Mouse (Mus musculus): ENCODE data around the gene Socs7.

Gene Socs7

GRCm38 (mm10) chr11:97387811-97388210 is 25.5 kb downstream of the Socs7 start:
- DNase-seq (ENCODE audit: low read depth, low spot score) = no peak

DNA sequence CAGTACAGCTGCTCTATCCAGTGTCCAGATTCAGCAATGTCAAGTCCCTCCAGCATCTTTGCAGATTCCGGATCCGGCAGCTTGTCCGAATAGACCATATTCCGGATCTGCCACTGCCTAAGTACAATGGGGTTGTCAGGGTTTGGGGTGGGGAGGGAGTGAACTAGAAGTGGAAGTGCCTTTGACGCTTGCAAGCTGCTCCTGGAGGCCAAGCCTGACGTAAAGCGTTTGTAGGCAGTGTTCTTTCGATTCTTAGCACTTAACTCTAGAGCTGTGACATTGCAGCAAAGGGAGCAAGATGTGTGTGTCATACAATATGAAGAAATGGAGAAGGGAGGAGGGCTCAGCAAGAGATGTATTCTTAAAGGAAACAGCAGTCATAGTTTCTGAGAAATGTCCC is 26.8 kb downstream of the Socs7 start:
- DNase-seq (ENCODE audit: low read depth, low spot score) = no peak

DNA sequence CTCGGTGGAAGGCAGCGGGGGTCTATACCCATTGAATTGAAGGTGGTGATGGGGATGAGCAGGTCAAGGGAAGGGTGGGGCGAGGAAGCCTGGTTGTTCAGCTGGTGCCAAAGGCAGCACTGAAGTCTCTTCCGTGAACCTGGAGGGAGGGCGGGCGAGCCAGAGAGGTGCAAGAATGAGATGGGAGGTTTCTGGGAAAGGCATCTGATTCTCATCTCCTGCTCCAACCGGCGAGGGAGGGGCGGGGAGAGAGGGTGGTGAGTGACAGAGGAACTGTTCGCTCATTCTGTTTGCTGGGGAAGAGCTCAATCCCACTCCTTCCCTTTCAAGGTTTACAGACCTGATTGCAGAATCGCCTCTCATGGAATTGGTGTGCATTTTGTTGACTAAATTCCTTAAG is 31.3 kb downstream of the Socs7 start:
- no peak for DNase-seq (ENCODE audit: low read depth, low spot score)

DNA sequence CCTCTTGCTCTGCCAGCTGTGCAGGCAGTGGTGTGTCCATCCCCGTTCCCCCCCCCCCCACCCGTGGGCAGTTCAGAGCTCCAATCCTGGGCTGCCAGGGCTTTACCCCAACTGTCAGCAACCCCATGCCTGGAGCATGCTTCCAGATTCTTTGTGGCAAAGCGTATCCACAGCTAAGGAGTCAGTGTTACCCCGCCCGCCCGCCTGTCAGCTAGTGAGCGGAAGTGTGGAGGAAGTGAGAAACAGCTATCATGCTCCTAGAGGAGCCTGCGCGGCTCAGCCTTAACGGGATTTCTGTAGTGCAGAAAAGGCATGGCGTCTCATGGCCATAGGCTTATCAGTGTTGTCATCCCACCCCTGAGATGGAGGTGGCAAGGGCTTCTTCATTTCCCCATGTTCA is 31.8 kb downstream of the Socs7 start:
- DNase-seq (ENCODE audit: low read depth, low spot score) = no peak

DNA sequence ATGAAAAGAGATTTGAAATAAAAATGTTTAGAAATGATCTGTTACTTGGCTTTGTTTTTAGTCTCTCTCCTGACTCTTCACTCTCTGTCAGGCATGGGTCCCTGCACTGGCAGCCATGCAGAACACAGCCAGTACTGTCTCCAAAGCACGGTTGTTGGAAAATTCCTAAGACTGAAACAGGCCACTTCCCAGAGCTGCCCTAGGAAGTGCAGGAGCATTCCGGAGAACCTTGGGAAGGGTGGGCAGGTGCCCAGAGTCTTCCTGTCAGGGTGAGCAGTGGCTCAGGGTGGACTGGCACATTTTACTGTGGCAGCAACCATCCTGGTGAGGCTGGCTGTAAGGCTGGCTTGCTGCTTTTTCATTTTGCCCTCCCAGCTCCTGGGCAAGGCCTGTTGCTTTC is 36.2 kb downstream of the Socs7 start:
- no peak for DNase-seq (ENCODE audit: low read depth, low spot score)

GRCm38 (mm10) chr11:97399958-97400710 is 37.8 kb downstream of the Socs7 start:
- peak; percentile 61 for DNase-seq (ENCODE audit: low read depth, low spot score)

DNA sequence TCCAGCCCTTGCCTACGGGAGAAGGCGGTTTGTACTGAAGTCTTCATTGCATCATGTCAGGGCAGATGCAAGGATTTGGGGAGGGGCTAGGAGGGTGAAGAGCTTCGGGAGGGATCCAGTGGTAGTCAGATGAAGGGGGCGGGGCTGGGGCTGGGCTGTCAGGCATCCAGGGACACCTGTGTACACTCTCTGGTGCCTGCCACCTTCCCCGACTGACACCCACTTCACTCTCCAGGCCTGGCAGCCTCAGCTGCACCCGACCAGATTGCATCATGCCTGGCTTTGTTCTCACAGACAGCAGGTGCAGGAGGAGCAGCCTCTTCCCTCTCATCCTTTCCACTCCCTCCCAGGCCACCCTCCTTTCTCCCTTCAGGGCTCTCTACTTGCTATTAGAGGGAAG is 38.7 kb downstream of the Socs7 start:
- no peak for DNase-seq (ENCODE audit: low read depth, low spot score)

DNA sequence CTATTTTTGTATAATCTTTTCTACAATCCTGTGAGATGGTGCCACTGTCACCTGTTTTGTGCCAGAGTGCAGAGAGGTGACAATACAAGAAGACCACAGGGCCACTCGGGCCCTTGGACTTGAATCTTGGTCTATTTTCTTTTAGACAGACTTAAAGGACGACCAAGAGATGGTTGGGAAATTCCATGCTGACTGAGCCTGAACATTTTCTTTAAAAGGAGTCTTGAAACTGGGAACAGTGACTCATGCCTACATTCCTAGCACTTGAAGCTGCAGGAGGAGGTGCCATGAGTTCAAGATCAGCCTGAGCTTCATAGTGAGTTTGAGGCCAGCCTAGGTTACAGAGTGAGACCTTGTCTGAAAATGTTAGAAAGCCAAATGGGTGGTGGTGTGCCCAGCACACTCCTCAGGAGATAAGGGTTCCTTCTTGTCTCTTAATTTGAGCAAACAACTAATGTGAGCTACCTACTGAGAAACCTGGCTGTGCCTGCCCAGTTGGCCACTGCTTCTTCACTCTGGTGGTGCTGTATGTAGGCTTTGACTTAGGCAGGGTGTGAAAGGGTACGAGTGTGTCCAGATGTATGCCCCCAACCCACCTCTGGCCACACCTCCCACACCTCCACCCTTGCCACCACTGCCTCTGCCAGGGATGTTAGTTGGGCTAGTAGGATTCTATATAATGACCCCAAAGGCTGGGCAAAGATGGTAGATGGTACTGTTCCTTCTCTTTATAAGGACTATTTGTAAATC is 39.5 kb downstream of the Socs7 start:
- DNase-seq (ENCODE audit: low read depth, low spot score) = no peak

- no peak for DNase-seq (ENCODE audit: low read depth, low spot score)
Measured at GRCm38 (mm10) chr11:97402746-97403145, 40.4 kb downstream of the Socs7 start.

DNA sequence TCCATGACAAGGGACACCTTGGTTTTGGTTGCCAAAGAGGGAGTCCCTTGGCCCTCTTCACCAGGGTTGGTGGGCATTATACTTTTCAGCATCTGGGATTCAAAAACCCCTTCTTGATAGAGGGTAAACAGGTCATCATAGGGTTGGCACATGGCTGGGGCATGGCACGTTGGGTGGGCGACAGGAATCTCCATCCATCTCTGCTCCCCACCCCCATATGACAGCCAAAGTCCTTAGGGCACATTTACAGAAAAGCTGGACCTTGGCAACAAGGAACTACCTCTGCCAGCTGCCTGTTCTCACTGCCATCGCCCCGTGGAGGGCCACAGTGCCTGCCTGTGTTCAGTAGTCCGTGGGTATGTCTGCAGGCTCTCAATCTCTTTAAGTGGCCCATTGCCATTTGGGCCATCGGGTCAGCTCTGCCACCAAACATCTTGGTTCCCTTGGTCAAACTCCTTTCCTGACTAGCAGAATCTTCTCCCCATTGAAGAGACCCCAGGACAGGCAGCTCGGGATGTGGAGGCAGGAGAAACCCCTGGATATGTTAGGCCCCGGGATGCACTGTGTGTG is 41.3 kb downstream of the Socs7 start:
- no peak for DNase-seq (ENCODE audit: low read depth, low spot score)

GRCm38 (mm10) chr11:97404184-97404760 is 41.9 kb downstream of the Socs7 start:
- no peak for DNase-seq (ENCODE audit: low read depth, low spot score)

DNA sequence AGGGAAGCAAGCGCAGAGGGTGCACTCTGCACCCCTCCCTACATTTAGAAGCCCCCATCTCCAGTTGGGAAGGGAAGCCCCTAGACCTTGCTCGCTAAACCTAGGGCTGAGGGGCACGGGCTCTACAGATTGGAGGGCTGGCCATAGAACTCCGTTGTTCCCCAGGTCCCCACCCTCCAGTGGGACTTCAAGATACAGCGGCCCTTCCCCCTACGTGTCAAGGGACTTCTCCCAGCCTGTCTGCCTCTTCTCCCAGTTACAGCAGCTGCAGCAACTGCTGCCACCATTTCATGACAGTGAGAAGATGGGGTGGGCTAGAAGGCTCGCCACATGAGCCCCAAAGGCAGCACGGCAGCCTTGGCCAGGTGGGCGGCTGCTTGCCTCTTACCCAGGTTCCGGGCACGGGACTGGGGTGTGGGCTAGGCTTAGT is 42.4 kb downstream of the Socs7 start:
- no peak for DNase-seq (ENCODE audit: low read depth, low spot score)

GRCm38 (mm10) chr11:97406094-97406951 is 44.0 kb downstream of the Socs7 start:
- no peak for DNase-seq (ENCODE audit: low read depth, low spot score)

DNA sequence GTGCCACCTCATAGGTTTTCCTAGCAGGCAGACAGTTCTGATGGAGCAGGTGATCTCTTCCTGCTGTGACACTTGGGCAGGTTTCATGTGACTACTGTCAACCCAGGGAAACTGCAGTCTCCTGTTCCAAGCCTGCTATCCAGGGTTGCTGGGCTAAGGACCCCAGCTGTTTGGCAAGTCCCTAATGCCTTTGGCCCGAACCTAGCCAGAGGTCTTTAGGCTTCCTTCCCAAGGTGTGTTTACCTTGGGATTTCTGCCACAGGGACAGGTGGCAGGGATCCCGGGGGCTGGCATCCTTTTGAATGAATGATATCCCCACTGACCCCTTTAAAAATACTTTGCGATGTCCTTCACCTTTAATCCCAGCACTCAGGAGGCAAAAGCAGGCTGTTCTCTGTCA is 45.1 kb downstream of the Socs7 start:
- DNase-seq (ENCODE audit: low read depth, low spot score) = no peak

DNA sequence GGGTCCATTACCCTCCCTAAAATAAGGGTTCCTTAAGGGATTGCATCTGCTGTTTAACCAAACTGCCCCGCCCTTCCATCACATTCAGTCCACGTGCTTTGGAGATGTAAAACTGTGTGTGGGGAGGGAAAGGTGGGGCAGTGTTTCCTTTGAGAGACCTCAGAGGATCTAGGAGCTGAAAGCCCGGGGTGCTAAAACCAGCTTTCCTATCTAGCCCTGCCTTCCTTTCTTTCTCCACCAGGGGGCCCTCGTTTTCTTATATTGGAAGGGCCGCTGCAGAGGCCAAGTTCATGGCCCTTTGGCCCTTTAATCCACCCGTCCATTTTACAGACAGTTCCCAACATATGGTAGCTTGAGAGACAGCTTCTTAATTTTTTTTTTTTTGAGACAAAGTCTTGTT is 45.8 kb downstream of the Socs7 start:
- DNase-seq (ENCODE audit: low read depth, low spot score) = peak; percentile 59

DNA sequence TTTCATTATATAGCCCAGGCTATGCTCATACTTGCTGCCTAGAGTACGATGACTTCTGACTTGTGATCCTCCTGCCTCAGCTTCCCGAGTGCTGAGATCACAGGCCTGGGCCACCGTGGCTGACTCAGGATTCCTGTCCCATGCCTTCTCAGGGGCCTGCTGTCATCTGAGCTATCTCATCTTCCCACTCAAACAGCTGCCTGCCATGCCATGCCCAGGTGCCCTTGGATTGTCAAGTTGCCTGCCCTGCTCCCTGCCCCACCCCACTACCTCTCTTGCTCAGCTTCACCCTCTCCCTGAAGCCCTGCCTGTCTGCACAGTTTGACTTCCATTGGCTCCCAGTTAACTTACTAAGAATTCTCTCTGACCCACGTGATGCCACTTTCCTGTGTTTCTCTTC is 48.6 kb downstream of the Socs7 start:
- no peak for DNase-seq (ENCODE audit: low read depth, low spot score)

DNA sequence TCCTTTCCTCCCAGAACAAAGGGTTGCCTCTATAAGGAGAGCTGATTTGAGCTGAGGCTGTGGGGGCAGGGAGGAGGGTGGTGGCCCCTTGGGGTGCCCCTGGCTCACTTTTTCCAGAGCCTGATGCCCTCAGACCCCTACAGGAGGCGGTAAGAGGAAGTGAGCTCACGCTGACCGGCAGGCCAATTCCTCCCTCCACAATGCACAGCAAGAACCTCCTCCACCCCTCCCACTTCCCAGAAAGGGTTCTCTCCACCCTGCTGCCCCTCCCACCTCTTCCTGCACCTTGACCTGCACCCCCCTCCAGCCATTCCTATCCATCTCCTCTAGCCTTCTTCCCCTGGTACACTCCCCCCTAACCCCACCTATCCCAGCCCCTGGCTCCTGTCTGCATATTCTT is 49.8 kb downstream of the Socs7 start:
- no peak for DNase-seq (ENCODE audit: low read depth, low spot score)

DNA sequence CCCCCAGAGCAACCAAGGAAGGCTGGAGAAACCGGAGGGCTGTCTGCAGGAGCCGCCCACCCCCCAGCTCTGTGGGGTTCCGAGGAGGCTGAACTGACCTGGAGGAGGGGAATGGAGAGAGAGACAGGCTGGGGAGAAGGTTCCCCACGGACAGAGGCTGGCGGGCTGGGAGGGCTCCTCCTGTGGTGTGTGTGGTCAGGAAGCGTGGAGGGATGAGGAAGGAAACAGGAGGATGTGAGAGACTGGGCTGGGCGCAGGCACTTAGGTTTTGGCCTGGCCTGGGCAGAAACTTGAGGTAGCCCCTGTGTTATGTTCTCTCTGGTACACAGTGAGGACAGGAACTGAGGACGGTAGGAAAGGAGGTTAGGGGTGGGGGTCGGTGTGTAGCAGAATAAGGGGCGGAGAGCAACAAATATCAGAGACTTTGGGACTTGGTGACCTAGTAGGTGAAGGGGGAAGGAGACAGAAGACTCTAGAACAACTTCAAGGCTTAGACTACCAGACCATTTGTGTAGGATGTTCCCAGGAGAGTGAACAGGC is 50.5 kb downstream of the Socs7 start:
- DNase-seq (ENCODE audit: low read depth, low spot score) = no peak

GRCm38 (mm10) chr11:97415330-97415711 is 53.0 kb downstream of the Socs7 start, which contains the start of gene Arhgap23:
Arhgap23 (plus strand) TSS chr11:97415533.
- DNase-seq (ENCODE audit: low read depth, low spot score) = no peak

GRCm38 (mm10) chr11:97415712-97416636 is 53.6 kb downstream of the Socs7 start:
- DNase-seq (ENCODE audit: low read depth, low spot score) = no peak
